Mouse (Mus musculus) heart, embryonic 10.5 days (tissue): ENCODE measurements around the gene Gm20388. TPM values are rescaled to one million over a fixed set of nuclear protein-coding genes. Genes with fewer than 3 reads are reported as not detected.

Experiments
- DNase-seq: peaks from one replicate; pipeline ENCODE4 v3.0.0-alpha.2; 2017; ENCODE audit warnings: low spot score
- H3K27ac ChIP-seq: fragments of 300-500 bp; sonication (generic); 2 replicates; pipeline ENCODE4 v1.5.1; 2016; ENCODE audit warnings: mild to moderate bottlenecking
- H3K27me3 ChIP-seq: fragments of 300-500 bp; sonication (generic); 2 replicates; pipeline ENCODE4 v1.6.1; 2016; ENCODE audit warnings: mild to moderate bottlenecking; ENCODE audit not compliant: poor library complexity, insufficient read depth, severe bottlenecking
- H3K36me3 ChIP-seq: fragments of 300-500 bp; sonication (generic); 2 replicates; pipeline ENCODE4 v1.6.1; 2016; ENCODE audit warnings: mild to moderate bottlenecking, moderate library complexity
- H3K4me1 ChIP-seq: fragments of 300-500 bp; sonication (generic); 2 replicates; pipeline ENCODE4 v1.6.1; 2016; ENCODE audit warnings: mild to moderate bottlenecking
- H3K4me3 ChIP-seq: fragments of 300-500 bp; sonication (generic); 2 replicates; pipeline ENCODE4 v1.5.1; 2016; ENCODE audit warnings: mild to moderate bottlenecking, moderate library complexity
- H3K9me3 ChIP-seq: fragments of 300-500 bp; sonication (generic); 2 replicates; pipeline ENCODE4 v1.6.1; 2016; ENCODE audit warnings: mild to moderate bottlenecking, moderate library complexity
- WGBS: fragments of 180-500 bp; shearing (Covaris S2); methylation state at CpG from one replicate; pipeline ENCODE4 v1.1.7; 2016; 5-methylcytosine and 5-hydroxymethylcytosine counted together
- polyA plus RNA-seq: library from polyadenylated mRNA; unstranded; fragments of >200 nt; fragmentation: Nextera tagmentation; extraction: Ambion mirVana; gene quantifications from 2 replicates; pipeline ENCODE4 v1.2.1, GENCODE M21; 2016

The Gm20388 gene
- polyA plus RNA-seq, 1 experiment from 2014 or later = 4.5 TPM

DNA sequence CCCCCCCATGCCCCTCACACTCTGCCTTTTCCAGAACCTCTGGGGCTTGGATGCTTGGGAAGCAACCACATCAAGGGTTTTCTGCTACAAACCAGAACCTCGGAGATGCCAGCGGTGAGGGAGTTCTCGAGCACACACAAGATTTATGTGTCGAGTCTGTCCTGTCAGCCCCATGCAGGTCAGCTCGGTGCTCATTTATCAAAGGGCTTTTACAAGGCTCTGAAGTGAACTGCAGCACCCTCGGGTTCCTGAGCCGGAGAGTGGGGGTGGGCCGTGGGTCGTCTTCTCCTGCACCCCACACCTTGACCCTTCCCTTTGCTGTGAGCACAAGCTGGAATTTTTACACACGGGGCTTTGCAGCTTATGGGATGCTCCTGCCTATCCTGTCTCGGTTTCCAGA is 311.9 kb downstream of the Gm20388 start:
- Histone ChIP-seq H3K36me3 (no peaks in the 10 kb centered on the region), H3K4me3 (no peak overlapping the region), H3K4me1 (peaks cover 85% of the 10 kb centered on the region), H3K27ac (peak overlapping the region; percentile 26; the same call in 1 of the 2 replicates), H3K9me3 (no peaks in the 10 kb centered on the region), H3K27me3 (peaks cover 10% of the 10 kb centered on the region; the same call in 1 of the 2 replicates)
- DNase-seq = no peak
- WGBS = 62% methylated on average over 11 of the region's 11 CpGs

DNA sequence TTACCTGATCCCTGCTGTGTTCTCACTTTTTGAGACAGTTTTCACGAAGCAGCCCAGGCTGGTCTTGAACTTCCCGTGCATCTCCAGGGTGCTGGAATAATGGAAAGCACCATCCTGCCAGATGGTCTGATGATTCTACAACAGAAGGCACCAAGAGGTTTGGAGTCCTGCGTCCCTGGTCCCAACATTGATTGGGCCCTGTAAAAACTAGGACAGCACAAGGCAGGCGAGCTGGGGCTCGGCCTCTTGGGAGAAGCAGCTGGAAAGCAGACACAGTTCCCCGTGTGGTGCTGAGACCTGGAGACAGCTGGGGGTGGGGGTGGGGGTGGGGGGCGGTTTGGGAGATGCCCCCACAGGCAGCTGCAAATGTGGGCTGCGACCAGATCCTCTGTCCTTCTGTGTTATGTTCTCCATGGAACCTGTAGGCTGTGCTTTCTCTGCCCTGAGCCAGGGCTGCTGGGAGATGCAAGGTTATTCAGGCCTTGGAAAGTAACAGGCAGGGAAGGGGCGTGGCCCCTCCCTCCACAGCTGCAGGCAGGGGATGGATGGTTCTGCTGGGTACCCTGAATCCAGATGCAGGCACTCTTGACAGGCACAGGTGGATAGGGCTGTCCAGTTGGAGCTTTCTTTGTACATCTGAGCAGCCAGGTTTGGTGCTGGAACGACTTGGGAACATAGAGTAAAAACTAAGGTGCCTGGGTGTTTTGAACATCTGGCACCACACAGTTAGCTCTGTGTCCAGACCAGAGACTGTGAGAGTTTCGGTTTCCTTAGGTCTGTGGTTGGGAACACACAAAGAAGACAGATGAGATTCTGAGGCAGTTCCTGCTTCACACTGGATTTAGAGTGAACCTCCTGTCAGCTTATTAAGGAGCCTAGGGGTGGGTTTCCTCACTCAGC is 314.1 kb downstream of the Gm20388 start:
- Histone ChIP-seq H3K36me3 (no peaks in the 10 kb centered on the region), H3K4me3 (no peak overlapping the region), H3K9me3 (no peaks in the 10 kb centered on the region), H3K4me1 (peaks cover 87% of the 10 kb centered on the region), H3K27me3 (peaks cover 22% of the 10 kb centered on the region), H3K27ac (peak overlapping the region; percentile 44)
- 51% methylated on average over 11 of the region's 11 CpGs for WGBS
- DNase-seq = no peak

DNA sequence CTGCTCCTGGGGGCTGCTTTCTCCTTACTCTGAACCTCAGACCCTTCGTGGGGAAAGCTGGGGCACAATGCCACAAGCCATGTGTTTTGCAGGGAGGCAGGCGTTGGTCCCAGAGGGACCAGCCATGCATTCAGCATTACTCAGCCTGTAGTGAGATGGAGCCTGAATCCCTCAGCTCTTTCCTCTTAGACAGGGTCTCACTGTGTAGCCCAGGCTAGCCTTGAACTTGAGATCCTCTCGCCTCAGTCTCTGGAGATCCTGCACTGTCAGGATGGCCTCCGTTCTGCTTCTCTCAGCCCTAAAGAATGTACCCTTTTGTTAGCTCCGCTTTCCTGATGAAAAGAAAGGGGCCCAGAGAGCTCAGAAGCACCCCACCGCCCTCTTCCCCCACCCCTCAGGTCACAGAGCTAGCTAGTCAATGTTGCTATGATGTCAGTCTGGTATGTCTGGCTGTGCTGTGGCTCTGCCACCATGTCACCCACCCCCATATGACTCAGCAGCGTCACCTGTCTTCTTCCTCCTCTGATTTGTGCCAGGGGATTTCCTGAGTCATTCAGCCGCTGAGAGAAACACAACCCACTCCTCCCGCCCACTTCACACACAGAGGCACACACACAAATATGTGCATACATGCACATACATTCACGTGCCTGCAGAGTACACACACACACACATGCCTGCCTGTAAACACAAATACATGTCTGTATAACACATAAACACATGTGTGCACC is 314.9 kb downstream of the Gm20388 start:
- DNase-seq = no peak
- WGBS = 55% methylated on average over 10 of the region's 10 CpGs
- Histone ChIP-seq H3K27ac (peak overlapping the region; percentile 44), H3K9me3 (no peaks in the 10 kb centered on the region), H3K27me3 (peaks cover 30% of the 10 kb centered on the region), H3K4me1 (peaks cover 87% of the 10 kb centered on the region), H3K36me3 (no peaks in the 10 kb centered on the region), H3K4me3 (no peak overlapping the region)

DNA sequence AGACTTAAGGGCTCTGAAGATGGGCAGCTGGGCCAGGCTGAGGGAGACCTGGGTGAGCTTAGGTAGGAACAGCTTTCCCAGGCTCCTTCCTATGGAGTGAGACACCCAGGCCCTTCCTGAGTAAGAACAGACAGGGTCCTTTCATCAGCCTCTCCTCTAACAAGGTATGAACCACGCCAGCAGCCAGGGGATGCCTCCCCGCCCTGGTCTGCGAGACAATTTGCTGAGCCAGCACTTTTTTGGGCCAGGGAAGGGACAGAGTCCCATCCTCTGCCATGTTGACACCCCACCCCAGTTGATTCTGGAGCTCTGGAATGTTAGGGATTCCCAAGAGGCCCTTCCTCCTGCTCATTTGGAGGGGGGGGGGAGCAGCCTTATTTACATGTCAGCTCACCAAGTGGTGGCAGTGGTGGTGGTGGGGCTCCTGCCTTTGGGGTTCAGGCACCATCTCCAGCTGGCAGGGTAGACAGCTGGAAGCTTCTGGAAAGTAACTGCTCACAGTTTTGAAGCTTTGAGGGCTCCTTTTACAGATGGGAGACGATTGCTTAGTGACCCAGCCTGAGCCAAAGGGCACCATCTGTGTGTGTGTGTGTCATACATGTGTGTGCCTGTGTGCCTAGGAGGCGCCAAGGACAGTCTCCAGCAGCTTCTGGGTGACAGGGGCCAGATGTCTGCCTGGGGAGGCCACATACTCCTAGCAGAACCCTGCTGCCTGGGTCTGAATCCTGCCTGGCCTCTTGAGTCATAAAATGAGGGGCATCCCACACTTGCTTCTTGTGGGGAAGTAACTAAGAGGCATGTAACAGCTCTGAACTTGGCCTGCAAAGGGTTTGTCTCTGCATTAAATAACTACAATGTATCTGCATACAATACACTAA is 316.3 kb downstream of the Gm20388 start:
- Histone ChIP-seq H3K27me3 (peaks cover 36% of the 10 kb centered on the region), H3K4me1 (peaks cover 87% of the 10 kb centered on the region), H3K36me3 (no peaks in the 10 kb centered on the region), H3K4me3 (no peak overlapping the region), H3K9me3 (no peaks in the 10 kb centered on the region), H3K27ac (peak overlapping the region; percentile 88)
- no peak for DNase-seq
- 49% methylated on average over 5 of the region's 5 CpGs for WGBS

DNA sequence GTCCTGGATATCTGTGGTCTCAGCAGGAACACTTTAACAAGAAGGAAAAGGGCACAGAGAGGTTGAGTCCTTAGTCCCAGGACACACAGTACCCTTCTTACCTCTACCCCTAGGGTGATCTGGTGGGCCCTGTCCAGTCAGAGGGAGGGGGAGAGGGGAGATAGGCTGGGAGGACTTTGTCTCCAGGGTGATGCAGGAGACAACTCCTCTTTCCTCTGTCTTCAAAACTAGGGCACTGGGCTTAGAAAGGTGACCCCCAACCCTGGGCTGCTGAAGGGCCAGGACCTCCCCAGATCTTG is 316.9 kb downstream of the Gm20388 start:
- Histone ChIP-seq H3K27me3 (peaks cover 41% of the 10 kb centered on the region), H3K27ac (peak overlapping the region; percentile 88), H3K4me1 (peaks cover 87% of the 10 kb centered on the region)

DNA sequence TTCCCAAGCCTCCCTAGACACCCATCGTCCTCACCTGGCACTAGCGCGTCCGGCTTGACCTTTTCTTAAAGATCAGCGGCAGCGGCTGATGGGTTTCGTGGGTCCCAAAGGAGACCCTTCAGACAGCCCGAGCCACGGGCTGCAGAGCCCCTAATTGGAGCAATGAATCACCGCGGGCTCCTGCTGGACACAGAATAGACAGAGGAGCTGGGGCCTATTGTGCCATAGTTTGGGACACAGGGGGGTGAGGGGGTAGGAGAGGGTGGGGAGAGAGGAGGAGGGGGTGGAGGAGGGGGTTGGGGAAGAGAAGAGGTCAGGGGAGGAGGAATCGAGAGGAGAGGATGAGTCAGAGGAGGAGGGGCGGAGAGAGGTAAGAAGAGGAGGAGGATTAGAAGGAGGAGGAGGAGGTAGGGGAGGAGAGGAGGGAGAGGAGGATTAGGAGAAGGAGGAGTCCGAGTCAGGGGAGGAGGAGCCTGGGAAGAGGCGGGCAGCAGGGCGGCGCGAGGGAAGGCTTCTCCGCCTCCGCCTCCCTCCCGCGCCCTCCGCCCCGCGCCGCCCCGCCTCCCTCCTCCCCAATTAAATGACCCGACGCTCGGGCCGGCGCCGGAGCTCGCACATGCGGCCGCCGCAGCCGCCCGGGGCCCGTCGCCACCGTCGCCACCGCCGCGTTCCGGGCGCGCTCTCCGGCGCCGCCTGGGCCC is 317.4 kb downstream of the Gm20388 start, which contains the start of gene Gse1:
TSS of gene Gse1 (plus strand) at position 566 of the 701 bp plus-strand sequence.
- Histone ChIP-seq H3K27ac (peak within 1 kb of the TSS; percentile 88), H3K27me3 (peaks cover 46% of the 10 kb centered on the region), H3K4me3 (peak within 1 kb of the TSS; percentile 75), H3K4me1 (peaks cover 87% of the 10 kb centered on the region), H3K9me3 (no peaks in the 10 kb centered on the region), H3K36me3 (no peaks in the 10 kb centered on the region)
- 16% methylated on average over 50 of the region's 52 CpGs for WGBS
- peak; percentile 88 for DNase-seq

More for the DNA sequence above, 316.9 kb downstream of the Gm20388 start:
- peak overlapping the region; percentile 75 for H3K4me3 ChIP-seq
- no peaks in the 10 kb centered on the region for H3K36me3 ChIP-seq
- no peak for DNase-seq
- H3K9me3 ChIP-seq = no peaks in the 10 kb centered on the region

DNA sequence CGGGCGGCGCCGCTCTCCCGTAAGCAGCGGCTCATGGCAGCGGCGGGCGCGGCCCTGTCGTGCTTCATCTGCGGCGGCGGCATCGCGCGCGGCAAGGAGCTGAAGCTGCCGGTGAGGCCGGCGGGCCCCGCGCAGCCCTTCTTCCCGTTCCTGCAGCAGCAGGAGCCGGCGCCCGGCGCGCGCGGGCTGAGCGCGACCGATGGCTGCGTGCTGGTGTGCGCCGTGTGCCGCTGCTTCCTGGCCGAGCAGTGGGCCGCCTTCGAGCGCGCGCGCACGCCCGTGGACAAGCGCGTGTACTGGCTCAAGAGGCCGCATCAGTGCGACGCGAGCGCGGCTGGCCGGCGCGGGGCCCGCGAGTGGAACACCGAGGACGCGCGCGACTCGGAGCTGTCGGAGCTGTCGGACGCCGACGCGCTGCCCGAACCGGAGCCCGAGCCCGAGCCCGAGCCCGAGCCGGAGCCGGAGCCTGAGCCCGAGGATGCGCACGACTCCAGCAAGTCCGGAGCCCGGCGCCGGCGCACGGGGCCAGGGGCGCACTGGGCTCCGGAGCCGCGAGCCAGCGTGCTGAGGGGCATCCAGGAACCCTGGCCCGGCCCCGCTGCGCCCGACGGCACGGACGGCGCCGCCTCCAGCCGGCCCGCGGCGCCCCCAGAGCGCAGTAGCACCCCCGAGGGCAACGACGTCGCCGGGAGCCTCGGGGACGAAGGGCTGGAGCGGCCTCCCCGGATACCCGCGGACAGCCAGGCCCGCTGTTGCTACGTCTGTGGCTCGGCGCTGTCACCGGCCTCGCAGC is 318.3 kb downstream of the Gm20388 start:
- Histone ChIP-seq H3K9me3 (no peaks in the 10 kb centered on the region), H3K27ac (peak overlapping the region; percentile 88), H3K27me3 (peaks cover 55% of the 10 kb centered on the region), H3K36me3 (no peaks in the 10 kb centered on the region), H3K4me3 (peak overlapping the region; percentile 75), H3K4me1 (peaks cover 93% of the 10 kb centered on the region)
- 2% methylated on average over 105 of the region's 125 CpGs for WGBS
- DNase-seq = no peak

DNA sequence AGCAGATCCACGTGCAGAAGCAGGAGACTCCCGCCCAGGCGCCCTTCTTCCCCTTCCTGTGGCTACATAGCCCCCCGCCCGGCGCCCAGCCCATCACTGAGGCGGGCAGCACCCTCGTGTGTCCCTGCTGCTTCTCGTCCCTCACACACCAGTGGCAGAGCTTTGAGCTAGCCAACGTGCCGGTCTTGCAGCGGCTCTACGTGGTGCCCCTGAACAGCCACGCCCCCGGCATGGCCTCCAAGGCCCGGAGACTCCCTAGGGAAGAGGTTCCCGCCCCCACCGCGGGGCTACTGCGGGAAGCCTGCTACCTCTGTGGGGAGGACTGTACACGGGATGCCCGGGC is 318.9 kb downstream of the Gm20388 start:
- WGBS = 4% methylated on average over 22 of the region's 22 CpGs
- H3K36me3 ChIP-seq = no peaks in the 10 kb centered on the region
- DNase-seq = no peak

DNA sequence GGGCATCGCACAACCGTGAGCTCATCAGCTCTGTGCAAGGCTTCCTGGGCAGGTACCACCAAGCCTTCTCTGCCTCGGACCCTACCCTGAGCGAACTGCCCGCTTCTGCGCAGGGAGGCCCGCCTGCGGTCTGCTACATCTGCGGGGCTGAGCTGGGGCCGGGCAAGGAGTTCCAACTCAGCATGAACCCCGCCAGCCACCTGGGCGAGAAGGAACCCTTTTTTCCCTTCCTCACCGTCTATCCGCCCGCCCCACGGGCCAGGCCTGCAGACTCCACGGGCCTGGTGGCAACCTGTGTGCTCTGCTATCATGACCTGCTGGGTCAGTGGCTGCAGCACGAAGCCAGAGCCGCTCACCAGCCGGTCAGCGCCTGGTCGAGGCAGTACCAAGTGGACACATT is 319.4 kb downstream of the Gm20388 start:
- H3K4me1 ChIP-seq = peaks cover 96% of the 10 kb centered on the region
- H3K4me3 ChIP-seq = peak overlapping the region; percentile 75
- no peaks in the 10 kb centered on the region for H3K36me3 ChIP-seq
- WGBS = 11% methylated on average over 22 of the region's 22 CpGs
- no peak for DNase-seq
- H3K9me3 ChIP-seq = no peaks in the 10 kb centered on the region
- H3K27me3 ChIP-seq = peaks cover 63% of the 10 kb centered on the region
- H3K27ac ChIP-seq = 0 out of 2 replicates have a peak overlapping the region, but pooled peaks have one; percentile 88

More for the DNA sequence above, 318.9 kb downstream of the Gm20388 start:
- peak overlapping the region; percentile 75 for H3K4me3 ChIP-seq
- peak overlapping the region; percentile 88 for H3K27ac ChIP-seq
- H3K9me3 ChIP-seq = no peaks in the 10 kb centered on the region
- peaks cover 96% of the 10 kb centered on the region for H3K4me1 ChIP-seq
- peaks cover 59% of the 10 kb centered on the region for H3K27me3 ChIP-seq

DNA sequence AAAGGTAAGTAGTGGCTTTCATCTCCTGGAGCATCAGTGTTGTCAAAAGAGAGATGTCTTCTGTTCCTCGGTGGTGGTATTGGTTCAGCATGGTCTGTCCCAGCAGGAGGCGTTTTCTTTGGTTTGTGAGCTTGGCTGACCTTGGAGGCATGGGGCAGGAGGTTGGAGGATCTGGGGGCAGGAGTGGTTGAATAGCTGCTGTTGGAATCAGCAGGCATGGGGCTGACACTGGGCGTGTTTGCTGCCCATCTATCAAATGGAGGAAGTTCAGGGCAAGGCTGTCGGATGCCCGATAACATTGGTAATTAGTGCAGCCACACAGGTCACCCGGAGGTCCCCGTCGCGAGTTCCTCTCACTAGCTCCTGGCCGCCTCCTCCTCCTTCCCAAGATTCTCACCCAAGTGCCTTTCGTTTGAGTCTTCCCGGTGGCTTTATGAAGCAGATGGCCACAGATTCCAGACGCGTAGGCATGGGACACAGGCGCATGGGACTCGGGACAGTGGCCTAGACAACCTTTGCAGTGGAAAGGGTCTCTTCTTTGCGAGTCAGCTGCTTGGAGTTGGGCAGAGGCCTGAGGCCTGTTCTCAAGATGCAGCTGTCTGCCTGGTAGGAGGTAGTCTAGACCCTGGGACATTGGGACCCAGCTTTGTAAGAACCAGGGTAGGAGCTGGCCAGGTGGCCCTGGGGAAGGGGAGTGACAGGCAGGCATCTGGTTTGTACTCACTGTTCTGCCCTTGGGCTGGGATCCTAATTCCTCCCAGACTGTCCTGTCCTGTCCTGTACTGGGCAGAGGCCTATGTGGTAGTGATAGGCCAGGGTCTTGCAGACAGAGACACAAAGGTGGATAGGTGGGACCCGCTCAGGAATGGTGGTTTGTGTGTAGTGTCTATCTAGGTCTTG is 320.3 kb downstream of the Gm20388 start:
- DNase-seq = no peak
- H3K4me3 ChIP-seq = peak overlapping the region; percentile 75
- 40% methylated on average over 18 of the region's 18 CpGs for WGBS
- H3K27ac ChIP-seq = peak overlapping the region; percentile 1; the same call in 1 of the 2 replicates
- H3K27me3 ChIP-seq = peaks cover 63% of the 10 kb centered on the region
- H3K4me1 ChIP-seq = peaks cover 91% of the 10 kb centered on the region
- no peaks in the 10 kb centered on the region for H3K9me3 ChIP-seq
- H3K36me3 ChIP-seq = peaks cover 7% of the 10 kb centered on the region; the same call in 1 of the 2 replicates

DNA sequence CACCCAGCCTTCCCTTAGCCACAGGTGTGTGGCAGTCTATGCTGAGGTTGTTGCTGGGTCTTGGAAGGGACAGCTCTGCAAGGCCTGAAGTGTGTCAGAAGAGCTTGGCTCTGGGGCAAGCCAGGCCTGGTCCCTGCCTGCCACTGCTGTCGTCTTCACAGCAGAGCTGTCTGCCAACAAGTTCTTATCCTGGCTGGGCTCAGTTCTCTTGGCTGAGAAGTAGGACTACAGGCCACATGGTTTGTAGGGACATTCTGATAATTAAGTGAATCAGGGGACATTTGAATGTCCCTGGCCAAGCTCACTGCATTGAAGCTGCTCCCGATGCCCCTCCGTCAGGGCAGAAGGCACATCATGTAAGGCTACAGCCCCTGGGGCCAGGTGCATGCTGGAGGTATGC is 321.2 kb downstream of the Gm20388 start:
- 60% methylated on average over 3 of the region's 3 CpGs for WGBS
- DNase-seq = no peak
- no peak overlapping the region for H3K27ac ChIP-seq
- peaks cover 57% of the 10 kb centered on the region for H3K27me3 ChIP-seq
- H3K4me3 ChIP-seq = peak overlapping the region; percentile 75; the same call in 1 of the 2 replicates
- H3K9me3 ChIP-seq = no peaks in the 10 kb centered on the region
- peaks cover 82% of the 10 kb centered on the region for H3K4me1 ChIP-seq
- H3K36me3 ChIP-seq = peaks cover 11% of the 10 kb centered on the region; the same call in 1 of the 2 replicates
